Mouse (Mus musculus) cerebellum, postnatal 36 days (tissue): ENCODE measurements at regions not wholly inside any gene's neighbourhood (a gene's known extent, or its start where the extent isn't known, plus 50 kb on each side); places are given as distances from the start of the nearest gene placed in this dataset.

Experiments
- DNase-seq, 2 experiments: peaks; one replicate each; pipeline ENCODE4 v3.0.0; 2021 to 2022; ENCODE audit warnings: mixed read lengths in 2 of 2

GRCm38 (mm10) chr17:84107497-84107896, 80.2 kb downstream of the Zfp36l2 start:
- no peak for DNase-seq

- DNase-seq = no peak
These were observed 83.5 kb downstream of the Zfp36l2 start for GRCm38 (mm10) chr17:84104242-84104641.

- DNase-seq = no peak
These were observed 84.4 kb downstream of the Zfp36l2 start for GRCm38 (mm10) chr17:84103344-84103743.

- no peak for DNase-seq
These were observed 86.1 kb downstream of the Zfp36l2 start for GRCm38 (mm10) chr17:84101652-84102051.

GRCm38 (mm10) chr17:84100523-84100922, 87.2 kb downstream of the Zfp36l2 start:
- DNase-seq = no peak

GRCm38 (mm10) chr17:84099737-84100136, 88.0 kb downstream of the Zfp36l2 start:
- DNase-seq = no peak

GRCm38 (mm10) chr17:84097871-84098430, 89.8 kb downstream of the Zfp36l2 start:
- no peak for DNase-seq

- DNase-seq = no peak
These were observed 90.5 kb downstream of the Zfp36l2 start for GRCm38 (mm10) chr17:84097286-84097685.

GRCm38 (mm10) chr17:84096345-84097260, 91.1 kb downstream of the Zfp36l2 start:
- DNase-seq = peak; percentile 18 to 28

GRCm38 (mm10) chr17:84095829-84096228, 91.9 kb downstream of the Zfp36l2 start:
- DNase-seq = no peak

- DNase-seq = no peak
These were observed 92.7 kb downstream of the Zfp36l2 start for GRCm38 (mm10) chr17:84095089-84095488.

GRCm38 (mm10) chr17:84086394-84086793, 101.4 kb downstream of the Zfp36l2 start:
- no peak for DNase-seq

- DNase-seq = no peak
These were observed 102.0 kb downstream of the Zfp36l2 start for GRCm38 (mm10) chr17:84085721-84086120.

- no peak for DNase-seq
These were observed 102.5 kb downstream of the Zfp36l2 start for GRCm38 (mm10) chr17:84085232-84085631.

- no peak for DNase-seq
These were observed 104.2 kb downstream of the Zfp36l2 start for GRCm38 (mm10) chr17:84083307-84084263.

- no peak for DNase-seq
These were observed 105.2 kb downstream of the Zfp36l2 start for GRCm38 (mm10) chr17:84082571-84082970.

- peak in 1 of 2 experiments; percentile 21 for DNase-seq
These were observed 105.9 kb downstream of the Zfp36l2 start for GRCm38 (mm10) chr17:84081751-84082352.

GRCm38 (mm10) chr17:84075081-84075938, 112.4 kb downstream of the Zfp36l2 start:
- no peak for DNase-seq

- DNase-seq = no peak
These were observed 113.6 kb downstream of the Zfp36l2 start for GRCm38 (mm10) chr17:84074000-84074782.

GRCm38 (mm10) chr17:84072426-84073030, 115.2 kb downstream of the Zfp36l2 start:
- DNase-seq = no peak
